Mouse (Mus musculus): ENCODE measurements around the gene Cacnb2. TPM values are rescaled to one million over a fixed set of nuclear protein-coding genes. Genes with fewer than 3 reads are reported as not detected.
"Not testable (repeated sequence)": the region's sequence is repeated elsewhere in the genome, so short reads cannot be mapped to it uniquely, and the experiment has no call there.

The Cacnb2 gene
- total RNA-seq, 4 experiments from 2014 or later = 0.27 to 1.1 (median 0.55) TPM

DNA sequence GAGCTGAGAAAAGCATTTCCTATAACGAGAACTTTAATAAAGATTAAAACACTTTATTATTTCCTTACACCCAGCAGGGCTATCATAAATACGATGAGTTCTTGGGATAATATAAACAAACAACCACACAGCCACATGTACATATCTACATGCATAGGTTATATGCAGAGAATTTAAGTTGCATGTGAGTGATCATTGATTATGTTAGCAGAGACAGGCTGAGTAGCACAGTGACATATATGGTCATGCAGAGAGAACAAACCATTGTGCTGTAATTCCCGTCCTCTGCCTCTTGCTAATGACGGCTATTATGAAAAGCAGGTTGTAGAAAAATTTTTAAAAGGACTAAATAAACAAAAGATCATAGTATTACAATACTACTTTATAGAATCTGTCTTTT lies 53.8 kb downstream of the Cacnb2 start:
- no peak for DNase-seq (ENCODE audit: low spot score in 2 of 2)

DNA sequence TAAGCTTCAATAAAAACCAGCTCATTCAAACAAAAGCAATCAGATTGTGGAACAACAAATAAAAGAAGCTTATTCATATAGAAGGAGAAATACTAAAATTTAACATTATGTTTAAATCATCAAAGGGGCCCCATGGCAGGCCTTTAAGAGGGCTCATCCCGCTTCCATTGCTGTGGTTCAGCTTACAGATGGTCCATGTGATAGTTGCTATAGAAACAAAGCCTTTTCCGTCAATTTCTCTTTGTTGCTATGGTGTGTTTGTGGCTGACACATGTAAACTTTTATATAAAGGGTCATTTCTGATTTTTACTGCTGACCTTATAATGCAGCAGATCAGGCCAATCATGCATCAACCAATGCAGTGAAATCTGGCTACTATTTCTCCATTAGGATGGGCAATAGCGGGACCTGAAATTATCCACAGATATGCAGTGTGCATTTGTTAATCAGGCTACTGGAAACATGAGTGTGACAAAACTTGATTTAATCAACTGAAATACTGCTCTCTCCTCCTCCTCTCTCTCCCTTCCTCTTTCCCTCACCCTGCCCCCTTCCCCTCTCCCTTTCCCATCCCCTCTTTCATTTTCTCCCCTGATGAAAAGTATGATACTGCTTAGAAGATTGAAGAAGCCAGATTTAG lies 54.4 kb downstream of the Cacnb2 start:
- DNase-seq (ENCODE audit: low spot score in 2 of 2) = no peak

DNA sequence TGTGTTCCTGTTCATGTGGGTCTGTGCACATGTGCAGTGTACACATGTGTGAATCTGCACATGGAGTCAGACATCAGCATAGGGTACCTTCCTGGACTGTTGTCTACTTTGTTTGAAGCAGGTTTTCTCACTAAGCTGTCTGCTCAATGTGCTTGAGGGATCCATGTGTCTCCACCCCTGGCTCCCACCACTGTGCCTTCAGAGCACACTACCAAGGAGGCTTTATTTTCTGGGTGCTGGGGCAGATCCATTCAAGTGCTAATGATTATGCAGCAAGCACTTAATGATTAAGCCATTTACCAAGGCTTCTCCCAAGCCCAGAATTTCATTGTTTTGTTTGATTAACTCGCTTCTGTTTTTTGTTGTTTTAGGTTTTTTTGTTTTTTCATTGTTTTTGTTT lies 62.3 kb downstream of the Cacnb2 start:
- DNase-seq (ENCODE audit: low spot score in 2 of 2) = no peak

- DNase-seq (ENCODE audit: low spot score in 2 of 2) = no peak
Measured at GRCm38 (mm10) chr2:14672117-14672516, 69.2 kb downstream of the Cacnb2 start.

DNA sequence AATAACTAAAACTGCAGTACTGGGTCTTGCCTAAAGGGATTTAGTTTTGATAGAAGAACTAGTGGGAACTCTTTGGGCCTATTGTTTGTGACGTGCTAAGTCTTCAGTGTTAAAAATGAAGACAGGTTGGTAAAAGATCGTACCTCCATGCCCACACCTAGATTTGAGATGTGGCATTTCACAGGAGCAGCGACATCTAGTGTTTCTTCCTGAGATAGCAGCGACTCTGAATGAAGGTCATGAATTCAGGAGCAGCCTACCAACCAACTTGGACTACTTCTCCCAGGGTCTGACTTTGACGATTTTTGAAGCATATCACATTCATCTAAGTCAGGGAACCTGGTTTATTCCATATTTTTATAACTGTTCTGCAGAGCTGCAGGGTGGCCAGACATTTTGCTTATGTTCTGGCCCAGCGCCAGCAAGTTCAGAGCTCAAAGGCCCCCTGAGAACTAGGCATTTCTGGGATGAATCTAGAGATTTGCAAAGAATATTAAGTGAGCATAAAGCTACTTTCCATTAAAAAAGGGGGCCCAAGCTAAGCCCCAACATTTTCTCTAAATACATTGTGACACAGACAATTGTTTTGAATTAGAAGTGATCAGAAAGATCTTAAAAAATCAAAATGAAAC lies 74.1 kb downstream of the Cacnb2 start:
- DNase-seq (ENCODE audit: low spot score in 2 of 2) = no peak

DNA sequence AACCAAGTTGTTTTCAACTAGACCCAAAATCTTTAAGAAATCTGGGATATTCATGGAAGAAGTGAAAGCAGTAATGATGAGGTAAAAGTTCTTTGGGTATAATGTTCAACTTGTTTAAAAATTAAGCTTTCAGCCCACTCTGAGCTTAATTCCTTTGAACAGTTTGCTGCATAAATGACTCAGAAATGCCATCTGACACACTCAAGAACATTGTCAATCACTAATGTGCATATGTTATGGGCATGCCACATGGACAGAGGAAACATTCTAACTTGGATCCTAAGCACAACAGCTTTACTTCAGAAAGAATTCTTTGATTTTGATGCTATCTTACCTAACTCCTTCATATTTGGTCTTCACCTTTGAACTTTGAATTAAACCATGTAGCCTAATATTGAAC lies 81.3 kb downstream of the Cacnb2 start:
- no peak for DNase-seq (ENCODE audit: low spot score in 2 of 2)

- DNase-seq (ENCODE audit: low spot score in 2 of 2) = no peak
Measured at GRCm38 (mm10) chr2:14702973-14703645, 100.2 kb downstream of the Cacnb2 start.

- no peak for DNase-seq (ENCODE audit: low spot score in 2 of 2)
Measured at GRCm38 (mm10) chr2:14703676-14704075, 100.8 kb downstream of the Cacnb2 start.

DNA sequence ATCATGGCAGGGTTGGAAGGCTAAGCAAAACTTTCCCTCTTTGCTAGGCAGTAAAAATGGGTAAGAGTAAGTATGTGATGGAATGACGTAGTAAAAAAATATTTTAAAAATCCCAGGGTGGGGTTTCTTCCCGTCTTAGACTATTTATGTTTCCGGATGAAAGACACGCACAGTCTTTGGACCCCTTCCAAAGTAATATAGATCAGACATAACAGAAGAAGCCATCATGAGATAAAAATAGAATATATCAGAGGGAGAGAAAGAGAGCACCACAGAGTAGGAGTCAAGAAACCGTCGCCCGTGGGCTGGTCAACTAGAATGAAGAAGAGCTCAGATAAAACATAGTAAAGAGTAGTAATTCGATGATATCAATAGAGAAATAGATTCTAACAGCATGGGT lies 107.4 kb downstream of the Cacnb2 start:
- DNase-seq (ENCODE audit: low spot score in 2 of 2) = no peak

- DNase-seq (ENCODE audit: low spot score in 2 of 2) = no peak
Measured at GRCm38 (mm10) chr2:14711751-14712150, 108.9 kb downstream of the Cacnb2 start.

DNA sequence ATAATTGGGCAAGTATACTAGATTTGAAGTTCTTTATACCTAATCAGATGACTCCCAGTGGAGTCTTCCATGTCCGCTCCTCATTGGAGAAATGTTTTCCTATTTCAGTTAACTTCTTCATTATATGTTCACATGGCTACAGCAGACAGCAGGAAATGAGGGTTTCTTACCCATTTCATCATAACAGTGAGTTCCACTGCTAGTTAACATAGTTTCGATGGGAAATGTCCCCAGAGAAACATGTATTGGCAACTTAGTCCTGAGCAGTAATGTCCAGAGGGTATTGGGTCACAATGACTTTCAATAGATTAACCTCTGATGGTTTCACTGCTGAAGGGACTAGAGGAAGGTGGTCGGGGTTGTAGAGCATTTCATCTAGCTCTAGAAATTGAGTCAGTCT lies 110.2 kb downstream of the Cacnb2 start:
- no peak for DNase-seq (ENCODE audit: low spot score in 2 of 2)

DNA sequence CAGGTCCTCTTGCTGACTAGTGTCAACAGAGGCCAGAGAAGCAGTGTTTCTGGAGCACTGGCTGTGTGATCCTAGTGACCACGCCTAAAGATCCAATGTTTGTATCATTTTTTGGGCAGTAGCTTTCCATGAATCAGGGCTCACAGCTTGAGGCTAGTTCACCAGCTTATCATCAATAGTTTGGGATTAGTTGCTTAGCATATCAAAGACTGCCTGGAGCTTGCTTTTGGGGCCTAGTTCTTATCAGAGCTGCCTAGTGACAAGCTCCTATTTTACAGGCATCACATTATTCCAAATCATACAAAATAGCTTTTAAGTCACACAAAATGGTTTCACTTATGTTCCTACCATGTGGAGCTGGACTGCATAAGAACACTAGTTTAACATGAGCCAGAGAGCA lies 113.8 kb downstream of the Cacnb2 start:
- DNase-seq (ENCODE audit: low spot score in 2 of 2) = no peak

- no peak for DNase-seq (ENCODE audit: low spot score in 2 of 2)
Measured at GRCm38 (mm10) chr2:14719119-14719718, 116.3 kb downstream of the Cacnb2 start.

DNA sequence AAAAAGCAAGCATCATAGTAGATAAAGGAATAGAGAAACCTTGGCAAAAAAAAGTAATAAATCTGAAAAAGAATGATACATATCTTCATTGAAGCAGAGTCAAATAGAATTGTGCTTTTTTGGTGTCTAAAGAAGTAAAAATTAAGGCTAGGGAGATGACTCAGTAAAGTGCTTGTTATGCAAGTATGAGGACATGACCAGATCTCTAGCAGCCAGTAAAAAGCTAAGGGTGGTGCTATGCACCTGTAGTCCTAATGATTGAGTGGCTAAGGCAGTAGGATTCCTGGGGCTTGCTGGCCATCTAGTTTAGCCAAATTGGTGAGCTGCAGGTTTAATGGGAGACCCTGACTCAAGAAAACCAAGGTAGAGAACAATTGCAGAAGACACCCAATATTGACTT lies 122.5 kb downstream of the Cacnb2 start:
- no peak for DNase-seq (ENCODE audit: low spot score in 2 of 2)

GRCm38 (mm10) chr2:14726601-14727000 lies 123.7 kb downstream of the Cacnb2 start:
- DNase-seq (ENCODE audit: low spot score in 2 of 2) = not testable (repeated sequence)

DNA sequence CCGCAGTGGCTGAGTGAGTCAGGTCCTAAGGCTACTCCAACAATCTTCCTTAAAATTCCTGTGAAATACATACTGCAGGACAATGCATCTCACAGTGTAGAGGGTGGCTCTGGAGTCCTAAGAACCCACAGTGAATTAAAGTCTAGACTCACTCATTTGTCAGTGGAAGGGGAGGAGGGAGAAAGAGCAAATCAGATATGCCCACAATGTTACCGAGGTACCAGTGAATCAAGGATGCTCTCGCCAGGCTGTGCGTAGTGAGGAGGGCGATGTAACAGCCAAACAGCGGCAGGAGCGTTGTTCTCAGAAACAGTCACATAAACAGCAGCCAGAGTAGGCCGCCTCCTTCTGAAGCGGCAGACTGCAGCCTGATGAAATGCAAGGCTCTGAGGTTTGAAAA lies 136.0 kb downstream of the Cacnb2 start:
- no peak for DNase-seq (ENCODE audit: low spot score in 2 of 2)

DNA sequence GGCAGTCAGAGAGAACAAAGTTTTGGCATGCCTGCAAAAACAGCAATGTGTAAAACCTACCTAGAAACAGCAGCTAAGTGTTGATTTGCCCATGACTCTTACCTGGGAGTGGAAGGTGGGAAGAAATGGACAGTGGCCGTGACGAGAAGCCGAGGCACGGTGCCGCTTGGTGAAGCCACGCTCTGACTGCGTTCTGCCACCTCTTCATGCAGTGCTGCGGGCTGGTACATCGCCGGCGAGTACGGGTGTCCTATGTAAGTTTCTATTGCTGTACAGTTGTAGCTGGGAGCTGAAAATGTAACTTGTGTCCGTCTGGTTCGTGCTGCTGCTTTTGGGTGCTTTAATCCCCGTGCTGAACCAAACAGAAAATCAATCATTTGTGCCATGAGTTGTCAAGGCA lies 136.6 kb downstream of the Cacnb2 start:
- no peak for DNase-seq (ENCODE audit: low spot score in 2 of 2)

DNA sequence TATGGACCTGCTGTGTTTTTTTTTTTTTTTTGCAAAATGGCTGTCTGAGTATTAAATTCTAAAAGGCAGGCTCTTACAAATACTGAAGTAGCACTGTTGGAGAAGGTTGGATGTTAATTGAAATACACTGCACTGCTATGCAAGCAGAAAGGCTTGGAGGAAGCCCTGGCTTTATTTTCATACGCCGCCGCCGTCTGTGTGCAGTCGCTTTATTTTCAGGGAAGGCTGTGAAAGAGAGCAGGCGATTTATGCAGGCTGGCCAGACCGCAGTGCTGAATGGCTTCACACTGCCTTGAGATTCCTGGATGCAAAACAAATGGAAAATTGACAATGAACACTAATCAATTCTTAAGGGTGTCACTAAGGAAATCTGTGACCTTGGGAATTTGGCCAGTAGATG lies 137.5 kb downstream of the Cacnb2 start:
- DNase-seq (ENCODE audit: low spot score in 2 of 2) = no peak

GRCm38 (mm10) chr2:14744761-14745160 lies 141.9 kb downstream of the Cacnb2 start:
- DNase-seq (ENCODE audit: low spot score in 2 of 2) = no peak

- no peak for DNase-seq (ENCODE audit: low spot score in 2 of 2)
Measured at GRCm38 (mm10) chr2:14762846-14763245, 160.0 kb downstream of the Cacnb2 start.

- DNase-seq (ENCODE audit: low spot score in 2 of 2) = no peak
Measured at GRCm38 (mm10) chr2:14763931-14764330, 161.0 kb downstream of the Cacnb2 start.

DNA sequence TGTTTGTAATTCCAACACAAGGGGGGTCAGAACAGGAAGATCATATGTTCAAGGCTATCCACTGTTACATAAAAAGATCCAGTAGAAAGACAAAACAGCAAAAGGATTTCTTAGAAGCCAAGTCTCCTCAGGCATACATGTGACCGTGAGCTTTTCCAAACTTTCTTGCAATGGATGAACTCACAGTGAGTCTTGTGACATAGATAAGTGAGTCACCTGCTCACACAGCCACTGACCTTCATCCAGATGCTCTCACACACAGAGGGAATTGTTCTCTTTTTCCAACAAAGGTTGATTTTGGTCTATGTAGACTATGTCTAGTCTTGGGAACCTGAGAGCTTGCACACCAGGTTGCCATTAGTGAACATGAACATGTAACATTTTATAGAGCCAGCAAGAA lies 166.6 kb downstream of the Cacnb2 start:
- no peak for DNase-seq (ENCODE audit: low spot score in 2 of 2)

GRCm38 (mm10) chr2:14770635-14771034 lies 167.7 kb downstream of the Cacnb2 start:
- DNase-seq (ENCODE audit: low spot score in 2 of 2) = no peak
